Mouse (Mus musculus) lung, embryonic 16.5 days (tissue): ENCODE measurements around the gene Tsc22d4. TPM values are rescaled to one million over a fixed set of nuclear protein-coding genes. Genes with fewer than 3 reads are reported as not detected.

Source experiments
- ATAC-seq: fragments of 200-750 bp; cut with Nextera tagmentation; 2 replicates; pipeline ENCODE4 v1.8.0; 2017; ENCODE audit warnings: low read depth, mild to moderate bottlenecking, moderate library complexity
- H3K27ac ChIP-seq: fragments of 300-500 bp; sonication (generic); 2 replicates; pipeline ENCODE4 v1.5.1; 2014; ENCODE audit warnings: mild to moderate bottlenecking, control low read depth, low read length
- H3K27me3 ChIP-seq: fragments of 300-500 bp; sonication (generic); 2 replicates; pipeline ENCODE4 v1.6.1; 2014; ENCODE audit warnings: low read depth, low read length, mixed read lengths; ENCODE audit not compliant: control insufficient read depth, insufficient read depth
- H3K36me3 ChIP-seq: fragments of 300-500 bp; sonication (generic); 2 replicates; pipeline ENCODE4 v1.6.1; 2014; ENCODE audit warnings: low read length; ENCODE audit not compliant: control insufficient read depth, insufficient read depth
- H3K4me1 ChIP-seq: fragments of 300-500 bp; sonication (generic); replicated peaks from 2 replicates; pipeline ENCODE4 v1.6.1; 2014; ENCODE audit warnings: low read length, mixed read lengths; ENCODE audit not compliant: control insufficient read depth, insufficient read depth
- H3K4me2 ChIP-seq: fragments of 300-500 bp; sonication (generic); 2 replicates; pipeline ENCODE4 v1.6.1; 2014; ENCODE audit warnings: low read depth, low read length, control low read depth
- H3K4me3 ChIP-seq: fragments of 300-500 bp; sonication (generic); 2 replicates; pipeline ENCODE4 v1.5.1; 2014; ENCODE audit warnings: mild to moderate bottlenecking, low read length, control low read depth
- H3K9ac ChIP-seq: fragments of 300-500 bp; sonication (generic); 2 replicates; pipeline ENCODE4 v1.6.1; 2014; ENCODE audit warnings: low read length, control low read depth
- H3K9me3 ChIP-seq: fragments of 300-500 bp; sonication (generic); 2 replicates; pipeline ENCODE4 v1.6.1; 2016; ENCODE audit warnings: low read length; ENCODE audit not compliant: control insufficient read depth
- WGBS: fragments of 180-500 bp; shearing (Covaris S2); extraction: QIAGEN DNeasy Blood & Tissue Kit; methylation state at CpG from one replicate; pipeline ENCODE4 v1.1.7; 2014; 5-methylcytosine and 5-hydroxymethylcytosine counted together
- polyA plus RNA-seq: library from polyadenylated mRNA; unstranded; fragments of >200 nt; fragmentation: Nextera tagmentation; extraction: Ambion mirVana; gene quantifications from 2 replicates; pipeline ENCODE4 v1.2.1, GENCODE M21; 2015

Gene Tsc22d4
- polyA plus RNA-seq, 1 experiment from 2014 or later = 140 TPM

GRCm38 (mm10) chr5:137738516-137738915 lies 7.0 kb upstream of the Tsc22d4 start:
- Histone ChIP-seq H3K36me3 (peaks cover 9% of the 10 kb centered on the region), H3K27ac (no peak overlapping the region), H3K4me1 (peaks cover 13% of the 10 kb centered on the region), H3K9me3 (no peaks in the 10 kb centered on the region), H3K4me2 (no peak overlapping the region), H3K27me3 (no peaks in the 10 kb centered on the region), H3K9ac (no peak overlapping the region), H3K4me3 (no peak overlapping the region)
- WGBS = 50% methylated on average over 5 of the region's 5 CpGs
- no peak for ATAC-seq

- Histone ChIP-seq H3K36me3 (peaks cover 9% of the 10 kb centered on the region), H3K9me3 (no peaks in the 10 kb centered on the region), H3K4me2 (no peak overlapping the region), H3K4me3 (no peak overlapping the region), H3K27me3 (no peaks in the 10 kb centered on the region), H3K9ac (peak overlapping the region; percentile 13; the same call in 1 of the 2 replicates), H3K27ac (no peak overlapping the region), H3K4me1 (peaks cover 13% of the 10 kb centered on the region)
- WGBS = 60% methylated on average over 9 of the region's 9 CpGs
- no peak for ATAC-seq
Observed at GRCm38 (mm10) chr5:137739471-137739870, 6.1 kb upstream of the Tsc22d4 start.

- H3K4me3 ChIP-seq = peak overlapping the region; percentile 72
- WGBS = 13% methylated on average over 11 of the region's 11 CpGs
- no peaks in the 10 kb centered on the region for H3K27me3 ChIP-seq
- peak overlapping the region; percentile 74 for H3K9ac ChIP-seq
- H3K4me2 ChIP-seq = peak overlapping the region; percentile 96
- peak; percentile 8; the same call in 1 of the 2 replicates for ATAC-seq
- no peak overlapping the region for H3K27ac ChIP-seq
- peaks cover 4% of the 10 kb centered on the region for H3K36me3 ChIP-seq
- H3K4me1 ChIP-seq = peaks cover 21% of the 10 kb centered on the region
- H3K9me3 ChIP-seq = no peaks in the 10 kb centered on the region
Observed at GRCm38 (mm10) chr5:137740506-137740905, 5.0 kb upstream of the Tsc22d4 start.

- WGBS = under 1% methylated on average over 56 of the region's 71 CpGs
Observed at GRCm38 (mm10) chr5:137741023-137741931, 4.3 kb upstream of the Tsc22d4 start, which contains the start of gene Nyap1. Gene Nyap1, minus strand, starts transcription at chr5:137741607.

GRCm38 (mm10) chr5:137742048-137742447 lies 3.5 kb upstream of the Tsc22d4 start:
- Histone ChIP-seq H3K27ac (no peak overlapping the region), H3K4me3 (peak overlapping the region; percentile 72), H3K4me1 (peaks cover 21% of the 10 kb centered on the region), H3K9me3 (no peaks in the 10 kb centered on the region), H3K9ac (peak overlapping the region; percentile 74; the same call in 1 of the 2 replicates), H3K36me3 (no peaks in the 10 kb centered on the region), H3K4me2 (peak overlapping the region; percentile 96), H3K27me3 (no peaks in the 10 kb centered on the region)
- 55% methylated on average over 10 of the region's 10 CpGs for WGBS
- ATAC-seq = no peak

More at GRCm38 (mm10) chr5:137741023-137741931, 4.3 kb upstream of the Tsc22d4 start, which contains the start of gene Nyap1:
- Histone ChIP-seq H3K27ac (peak within 1 kb of the TSS; percentile 59), H3K27me3 (no peaks in the 10 kb centered on the region), H3K4me1 (peaks cover 21% of the 10 kb centered on the region), H3K9me3 (no peaks in the 10 kb centered on the region), H3K4me2 (peak within 1 kb of the TSS; percentile 96), H3K4me3 (peak within 1 kb of the TSS; percentile 72), H3K36me3 (no peaks in the 10 kb centered on the region), H3K9ac (peak within 1 kb of the TSS; percentile 74)
- peak; percentile 84 for ATAC-seq

- no peaks in the 10 kb centered on the region for H3K27me3 ChIP-seq
- no peak for ATAC-seq
- H3K4me1 ChIP-seq = peaks cover 25% of the 10 kb centered on the region
- H3K4me2 ChIP-seq = no peak overlapping the region
- H3K27ac ChIP-seq = no peak overlapping the region
- no peak overlapping the region for H3K9ac ChIP-seq
- H3K4me3 ChIP-seq = no peak overlapping the region
- no peaks in the 10 kb centered on the region for H3K36me3 ChIP-seq
- WGBS = 89% methylated on average over 6 of the region's 6 CpGs
- H3K9me3 ChIP-seq = no peaks in the 10 kb centered on the region
Observed at GRCm38 (mm10) chr5:137742836-137743235, 2.7 kb upstream of the Tsc22d4 start.

- Histone ChIP-seq H3K36me3 (no peaks in the 10 kb centered on the region), H3K27me3 (no peaks in the 10 kb centered on the region), H3K9ac (no peak overlapping the region), H3K4me1 (peaks cover 34% of the 10 kb centered on the region), H3K4me2 (no peak overlapping the region), H3K27ac (no peak overlapping the region), H3K9me3 (no peaks in the 10 kb centered on the region), H3K4me3 (no peak overlapping the region)
- no peak for ATAC-seq
- 80% methylated on average over 7 of the region's 7 CpGs for WGBS
Observed at GRCm38 (mm10) chr5:137744197-137744596, 1.3 kb upstream of the Tsc22d4 start.

- H3K27me3 ChIP-seq = no peaks in the 10 kb centered on the region
- peak overlapping the region; percentile 99 for H3K27ac ChIP-seq
- peak overlapping the region; percentile 78 for H3K4me3 ChIP-seq
- 0% methylated on average over 20 of the region's 20 CpGs for WGBS
- ATAC-seq = peak; percentile 49
- peaks cover 10% of the 10 kb centered on the region for H3K36me3 ChIP-seq
- no peaks in the 10 kb centered on the region for H3K9me3 ChIP-seq
- peaks cover 37% of the 10 kb centered on the region for H3K4me1 ChIP-seq
- H3K9ac ChIP-seq = peak overlapping the region; percentile 68
- H3K4me2 ChIP-seq = peak overlapping the region; percentile 84
Observed at GRCm38 (mm10) chr5:137746282-137746850, 836 bp downstream of the Tsc22d4 start.

- under 1% methylated on average over 16 of the region's 16 CpGs for WGBS
- Histone ChIP-seq H3K9me3 (no peaks in the 10 kb centered on the region), H3K4me1 (peaks cover 33% of the 10 kb centered on the region), H3K27ac (peak overlapping the region; percentile 99), H3K36me3 (peaks cover 15% of the 10 kb centered on the region), H3K4me3 (peak overlapping the region; percentile 78), H3K4me2 (peak overlapping the region; percentile 84), H3K9ac (peak overlapping the region; percentile 68), H3K27me3 (no peaks in the 10 kb centered on the region)
- 0 out of 2 replicates have a peak, but pooled peaks have one; percentile 2 for ATAC-seq
Observed at GRCm38 (mm10) chr5:137746851-137747325, 1.4 kb downstream of the Tsc22d4 start.
